Mouse (Mus musculus) lung, embryonic 14.5 days (tissue): Measurements from ENCODE around the gene Mxi1. TPM values are rescaled to one million over a fixed set of nuclear protein-coding genes. Genes with fewer than 3 reads are reported as not detected.

ENCODE experiments used
- ATAC-seq: fragments of 200-750 bp; cut with Nextera tagmentation; 2 replicates; pipeline ENCODE4 v1.8.0; 2017; ENCODE audit warnings: mild to moderate bottlenecking, moderate TSS enrichment, moderate library complexity; ENCODE audit not compliant: insufficient read depth
- DNase-seq: peaks from one replicate; pipeline ENCODE4 v3.0.0-alpha.2; 2015
- H3K27ac ChIP-seq: fragments of 300-500 bp; sonication (generic); 2 replicates; pipeline ENCODE4 v1.5.1; 2014; ENCODE audit warnings: low read depth, mild to moderate bottlenecking, moderate library complexity
- H3K27me3 ChIP-seq: fragments of 300-500 bp; sonication (generic); 2 replicates; pipeline ENCODE4 v1.6.1; 2014; ENCODE audit warnings: low read length, control low read depth; ENCODE audit not compliant: insufficient read depth
- H3K36me3 ChIP-seq: fragments of 300-500 bp; sonication (generic); 2 replicates; pipeline ENCODE4 v1.6.1; 2014; ENCODE audit warnings: control low read depth; ENCODE audit not compliant: insufficient read depth
- H3K4me1 ChIP-seq: fragments of 300-500 bp; sonication (generic); 2 replicates; pipeline ENCODE4 v1.6.1; 2014; ENCODE audit warnings: antibody characterized with exemption, control low read depth; ENCODE audit not compliant: insufficient read depth
- H3K4me2 ChIP-seq: fragments of 300-500 bp; sonication (generic); 2 replicates; pipeline ENCODE4 v1.6.1; 2014; ENCODE audit warnings: mild to moderate bottlenecking
- H3K4me3 ChIP-seq: fragments of 300-500 bp; sonication (generic); 2 replicates; pipeline ENCODE4 v1.5.1; 2014; ENCODE audit warnings: low read depth, low read length
- H3K9ac ChIP-seq: fragments of 300-500 bp; sonication (generic); 2 replicates; pipeline ENCODE4 v1.6.1; 2014
- H3K9me3 ChIP-seq: fragments of 300-500 bp; sonication (generic); 2 replicates; pipeline ENCODE4 v1.6.1; 2016; ENCODE audit warnings: low read depth, low read length, control low read depth
- CTCF ChIP-seq: IDR thresholded peaks from 2 replicates; pipeline ENCODE4 v1.5.1; 2016; ENCODE audit warnings: antibody characterized with exemption, low read depth
- WGBS: fragments of 180-500 bp; shearing (Covaris S2); extraction: QIAGEN DNeasy Blood & Tissue Kit; methylation state at CpG from one replicate; pipeline ENCODE4 v1.1.7; 2014; 5-methylcytosine and 5-hydroxymethylcytosine counted together
- polyA plus RNA-seq: library from polyadenylated mRNA; unstranded; fragments of >200 nt; fragmentation: Nextera tagmentation; extraction: Ambion mirVana; gene quantifications from 2 replicates; pipeline ENCODE4 v1.2.1, GENCODE M21; 2014

Mxi1 gene
- polyA plus RNA-seq, 1 experiment from 2014 or later: 36.7 TPM

- DNase-seq (peak; percentile 74), ATAC-seq (0 out of 2 replicates have a peak, but pooled peaks have one; percentile 13)
- H3K4me2 ChIP-seq: peak overlapping the region; percentile 99
- no peak for TF ChIP-seq CTCF
- no peaks in the 10 kb centered on the region for H3K27me3 ChIP-seq
- no peaks in the 10 kb centered on the region for H3K36me3 ChIP-seq
- H3K9me3 ChIP-seq: no peaks in the 10 kb centered on the region
- peaks cover 5% of the 10 kb centered on the region for H3K4me1 ChIP-seq
- peak overlapping the region; percentile 98 for H3K27ac ChIP-seq
- H3K4me3 ChIP-seq: peak overlapping the region; percentile 89
- peak overlapping the region; percentile 82 for H3K9ac ChIP-seq
- WGBS: under 1% methylated on average over 26 of the region's 26 CpGs
Measured at GRCm38 (mm10) chr19:53312336-53312871, 2.1 kb downstream of the Mxi1 start.

GRCm38 (mm10) chr19:53312951-53313683 is 2.8 kb downstream of the Mxi1 start:
- peak; percentile 29 for ATAC-seq
- under 1% methylated on average over 63 of the region's 63 CpGs for WGBS

GRCm38 (mm10) chr19:53313684-53314443 is 3.5 kb downstream of the Mxi1 start:
- H3K27ac ChIP-seq: peak overlapping the region; percentile 98
- DNase-seq: peak; percentile 100
- H3K27me3 ChIP-seq: no peaks in the 10 kb centered on the region
- H3K4me3 ChIP-seq: peak overlapping the region; percentile 89
- peak overlapping the region; percentile 82 for H3K9ac ChIP-seq
- H3K4me2 ChIP-seq: peak overlapping the region; percentile 99
- H3K36me3 ChIP-seq: no peaks in the 10 kb centered on the region
- peak; percentile 84 for ATAC-seq
- no peaks in the 10 kb centered on the region for H3K9me3 ChIP-seq
- H3K4me1 ChIP-seq: peaks cover 5% of the 10 kb centered on the region
- TF ChIP-seq CTCF: no peak
- under 1% methylated on average over 52 of the region's 52 CpGs for WGBS

More at GRCm38 (mm10) chr19:53312951-53313683, 2.8 kb downstream of the Mxi1 start:
- no peaks in the 10 kb centered on the region for H3K27me3 ChIP-seq
- H3K9ac ChIP-seq: peak overlapping the region; percentile 82
- peaks cover 5% of the 10 kb centered on the region for H3K4me1 ChIP-seq
- peak; percentile 85 for DNase-seq
- H3K36me3 ChIP-seq: no peaks in the 10 kb centered on the region
- peak overlapping the region; percentile 89 for H3K4me3 ChIP-seq
- peak overlapping the region; percentile 98 for H3K27ac ChIP-seq
- no peaks in the 10 kb centered on the region for H3K9me3 ChIP-seq
- TF ChIP-seq CTCF: no peak
- peak overlapping the region; percentile 99 for H3K4me2 ChIP-seq

- WGBS: 41% methylated on average over 16 of the region's 16 CpGs
- ATAC-seq (0 out of 2 replicates have a peak, but pooled peaks have one; percentile 1), DNase-seq (no peak)
- H3K27ac ChIP-seq: peak overlapping the region; percentile 55
- H3K4me2 ChIP-seq: peak overlapping the region; percentile 99
- H3K9me3 ChIP-seq: no peaks in the 10 kb centered on the region
- H3K9ac ChIP-seq: no peak overlapping the region
- no peaks in the 10 kb centered on the region for H3K36me3 ChIP-seq
- H3K4me3 ChIP-seq: peak overlapping the region; percentile 89
- H3K27me3 ChIP-seq: no peaks in the 10 kb centered on the region
- peaks cover 5% of the 10 kb centered on the region for H3K4me1 ChIP-seq
- TF ChIP-seq CTCF: no peak
Measured at GRCm38 (mm10) chr19:53314530-53315208, 4.4 kb downstream of the Mxi1 start.

- peaks cover 5% of the 10 kb centered on the region for H3K4me1 ChIP-seq
- no peak for TF ChIP-seq CTCF
- DNase-seq (no peak), ATAC-seq (no peak)
- WGBS: 83% methylated on average over 7 of the region's 7 CpGs
- H3K4me2 ChIP-seq: no peak overlapping the region; the same call in 1 of the 2 replicates
- H3K27ac ChIP-seq: peak overlapping the region; percentile 55; the same call in 1 of the 2 replicates
- H3K4me3 ChIP-seq: no peak overlapping the region
- H3K9ac ChIP-seq: no peak overlapping the region
- H3K9me3 ChIP-seq: no peaks in the 10 kb centered on the region
- no peaks in the 10 kb centered on the region for H3K27me3 ChIP-seq
- H3K36me3 ChIP-seq: no peaks in the 10 kb centered on the region
Measured at GRCm38 (mm10) chr19:53315209-53315654, 4.9 kb downstream of the Mxi1 start.

DNA sequence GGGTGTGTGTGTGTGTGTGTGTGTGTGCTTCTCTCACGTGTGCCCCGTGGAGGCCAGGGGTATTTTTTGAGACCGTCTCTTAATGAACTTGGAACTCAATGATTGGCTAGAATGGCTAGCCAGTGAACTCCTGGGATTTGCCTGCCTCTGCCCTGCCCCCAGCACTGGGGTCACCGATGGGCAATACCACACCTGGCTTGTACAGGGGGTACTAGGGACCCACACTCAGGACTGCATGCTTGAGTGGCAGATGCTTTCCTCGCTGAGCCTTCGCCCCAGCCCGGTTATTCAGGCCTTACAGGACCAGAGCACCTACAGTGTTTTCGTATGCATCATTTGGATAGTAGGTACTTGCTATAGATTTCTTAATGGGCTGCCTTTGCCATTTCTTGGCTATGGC is 5.8 kb downstream of the Mxi1 start:
- H3K4me1 ChIP-seq: peaks cover 7% of the 10 kb centered on the region
- 81% methylated on average over 8 of the region's 8 CpGs for WGBS
- H3K27me3 ChIP-seq: no peaks in the 10 kb centered on the region
- no peaks in the 10 kb centered on the region for H3K9me3 ChIP-seq
- H3K4me3 ChIP-seq: no peak overlapping the region
- ATAC-seq (no peak), DNase-seq (no peak)
- no peak overlapping the region for H3K9ac ChIP-seq
- H3K27ac ChIP-seq: no peak overlapping the region
- TF ChIP-seq CTCF: no peak
- H3K36me3 ChIP-seq: no peaks in the 10 kb centered on the region
- H3K4me2 ChIP-seq: no peak overlapping the region
